Mouse (Mus musculus): ENCODE results near the gene Myo1e. TPM values are rescaled to one million over a fixed set of nuclear protein-coding genes. Genes with fewer than 3 reads are reported as not detected.
A peak's percentile ranks its signal among the peaks of the same experiment; 100 is the strongest.

Gene Myo1e
- polyA plus RNA-seq (2012; rRNA removed): 14.0 and 16.0 TPM in 2 replicates

DNA sequence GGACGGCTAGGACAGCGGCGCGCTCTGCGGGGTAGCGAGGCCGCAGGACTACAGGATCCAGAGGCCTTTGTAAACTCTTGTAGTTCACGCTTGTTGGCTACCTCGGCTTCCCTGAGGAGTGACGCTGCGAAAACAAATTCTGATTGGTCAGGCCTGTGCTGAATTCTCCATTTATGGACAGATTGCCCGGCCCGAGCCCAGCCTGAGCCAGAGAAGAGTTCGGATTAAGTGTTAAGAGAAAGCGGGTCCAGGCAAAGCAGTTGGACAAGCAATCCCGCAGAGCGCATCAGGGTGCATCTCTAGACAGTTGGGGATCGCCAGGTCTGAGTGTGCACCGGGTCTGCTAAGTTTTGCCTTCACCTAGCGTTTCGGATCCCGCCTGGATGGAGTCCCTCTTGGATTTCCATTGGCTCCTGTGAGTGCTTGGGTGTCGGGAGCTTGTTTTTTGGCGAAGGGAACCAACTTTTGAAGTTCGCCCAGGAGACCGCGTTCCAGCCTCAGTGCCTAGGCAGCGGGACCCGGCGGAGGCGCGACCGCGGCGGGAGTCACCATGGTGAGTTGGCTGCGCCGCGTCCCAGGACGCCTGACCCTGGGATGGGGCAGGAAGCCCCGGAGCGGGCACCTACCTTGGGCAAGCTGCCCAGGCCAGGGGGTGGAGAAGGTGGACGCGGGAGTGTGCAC lies at the start of gene Myo1e:
Myo1e (plus strand) TSS at position 200 of the 681 bp plus-strand sequence.
- DNase-seq (ENCODE audit: low spot score): peak; percentile 81

DNA sequence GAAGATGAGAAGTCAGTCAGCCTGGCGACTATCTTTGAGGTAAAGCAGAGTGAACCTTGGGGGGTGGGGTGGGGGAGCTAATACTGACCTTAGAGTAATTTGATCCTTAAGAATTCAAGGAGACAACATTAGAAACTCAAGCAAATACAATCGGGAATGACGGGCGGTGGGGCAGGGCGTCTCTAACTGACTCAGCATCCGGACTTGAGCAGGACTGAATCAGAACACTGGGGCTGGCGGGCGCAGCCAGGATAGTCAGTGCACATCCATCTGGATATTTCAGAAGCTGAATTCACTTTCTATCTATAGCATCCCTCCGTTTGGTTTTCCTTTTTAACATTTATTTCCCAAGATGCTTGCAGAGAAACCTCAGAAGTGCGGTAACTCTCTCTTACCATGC lies 47.1 kb upstream of the Myo1e start:
- DNase-seq (ENCODE audit: low spot score): no peak

- no peak for DNase-seq (ENCODE audit: low spot score)
These were observed 38.2 kb upstream of the Myo1e start for GRCm38 (mm10) chr9:70168973-70169372.

GRCm38 (mm10) chr9:70174291-70174848 lies 32.8 kb upstream of the Myo1e start:
- DNase-seq (ENCODE audit: low spot score): no peak

DNA sequence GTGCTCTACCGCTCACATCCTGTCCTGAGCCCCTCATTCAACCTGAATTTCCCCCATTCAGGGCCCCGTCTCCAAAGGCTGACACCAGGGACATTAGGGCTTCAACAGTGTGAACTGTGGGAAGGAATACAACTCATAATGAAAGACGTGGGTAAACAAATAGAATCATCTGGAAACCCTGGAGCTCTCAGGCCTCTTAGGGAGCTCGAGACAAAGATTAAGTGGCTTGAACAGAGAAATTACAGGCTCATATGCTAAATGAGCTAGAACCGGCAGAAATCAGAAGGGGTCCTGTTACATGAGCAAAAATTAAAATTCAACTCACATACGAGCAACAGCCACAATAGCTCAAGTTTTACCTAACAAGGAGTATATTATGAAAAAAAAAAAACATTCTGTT lies 32.3 kb upstream of the Myo1e start:
- no peak for DNase-seq (ENCODE audit: low spot score)

- DNase-seq (ENCODE audit: low spot score): no peak
These were observed 30.9 kb upstream of the Myo1e start for GRCm38 (mm10) chr9:70176291-70176690.

- no peak for DNase-seq (ENCODE audit: low spot score)
These were observed 25.4 kb upstream of the Myo1e start for GRCm38 (mm10) chr9:70181719-70182118.

- no peak for DNase-seq (ENCODE audit: low spot score)
These were observed 24.5 kb upstream of the Myo1e start for GRCm38 (mm10) chr9:70182639-70183038.

GRCm38 (mm10) chr9:70192336-70192735 lies 14.8 kb upstream of the Myo1e start:
- DNase-seq (ENCODE audit: low spot score): no peak

GRCm38 (mm10) chr9:70194622-70195021 lies 12.5 kb upstream of the Myo1e start:
- no peak for DNase-seq (ENCODE audit: low spot score)

DNA sequence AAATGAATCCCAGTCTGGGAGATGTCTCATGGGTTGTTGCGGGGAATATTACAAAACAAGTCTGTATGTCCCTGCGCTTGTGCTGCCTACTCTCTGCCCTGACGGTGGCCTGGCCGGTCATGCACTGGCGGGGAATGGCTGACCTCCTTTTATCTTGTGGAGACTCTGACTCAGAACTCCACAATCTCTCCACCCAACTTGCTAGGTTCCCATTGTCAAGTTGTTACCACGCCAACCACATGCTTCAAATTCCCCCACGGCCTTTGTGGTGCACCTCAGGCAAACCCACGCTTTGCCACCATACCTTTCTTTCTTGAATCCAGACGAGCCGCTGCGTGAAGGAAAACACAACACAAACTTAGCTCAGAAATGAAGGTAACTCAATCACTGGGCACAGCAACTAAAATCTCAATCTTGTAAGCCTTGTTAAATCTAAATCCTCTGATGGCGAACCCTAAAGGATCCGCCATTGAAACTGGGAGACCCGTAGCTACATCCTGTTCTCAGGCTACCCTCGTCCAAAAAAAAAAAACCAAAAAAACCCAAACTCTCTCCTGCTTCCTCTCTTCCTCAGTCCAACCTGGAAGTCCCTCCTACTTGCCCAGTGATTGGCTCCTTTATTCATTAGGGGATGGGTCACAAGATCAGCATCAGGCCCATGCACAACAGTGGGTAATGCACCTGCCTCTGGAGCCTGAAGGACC lies 10.0 kb upstream of the Myo1e start:
- no peak for DNase-seq (ENCODE audit: low spot score)

GRCm38 (mm10) chr9:70197992-70198391 lies 9.2 kb upstream of the Myo1e start:
- DNase-seq (ENCODE audit: low spot score): no peak

GRCm38 (mm10) chr9:70202753-70203152 lies 4.4 kb upstream of the Myo1e start:
- DNase-seq (ENCODE audit: low spot score): no peak

- no peak for DNase-seq (ENCODE audit: low spot score)
These were observed 3.7 kb upstream of the Myo1e start for GRCm38 (mm10) chr9:70203267-70204076.

DNA sequence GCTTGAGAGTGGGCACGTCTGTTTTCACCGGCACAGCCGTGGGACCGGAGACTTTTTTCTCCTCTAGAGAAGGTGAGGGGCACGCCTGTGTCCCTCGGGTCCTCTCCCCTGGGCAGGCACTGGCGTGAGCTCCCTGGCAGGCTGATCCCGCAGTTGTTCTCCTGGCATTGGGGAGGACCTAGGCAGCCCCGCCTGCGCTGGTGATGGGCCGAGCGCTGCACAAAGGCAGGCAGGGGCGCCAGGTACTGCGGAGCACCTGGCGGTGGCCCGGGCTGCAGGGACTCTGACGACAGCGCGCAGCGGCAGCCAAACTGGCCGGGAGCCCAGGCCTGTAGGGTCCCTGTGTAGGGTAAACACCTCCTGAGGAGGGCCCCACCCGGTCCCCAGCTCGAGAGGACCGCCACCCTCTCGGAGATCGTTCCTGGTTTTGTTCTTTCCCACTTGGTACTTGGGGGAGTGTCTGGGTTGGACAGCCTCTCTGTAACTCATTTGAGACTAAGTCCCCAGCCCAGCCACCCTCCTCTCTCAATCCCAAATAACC lies 901 bp downstream of the Myo1e start:
- DNase-seq (ENCODE audit: low spot score): peak; percentile 56

GRCm38 (mm10) chr9:70208751-70209150 lies 1.6 kb downstream of the Myo1e start:
- no peak for DNase-seq (ENCODE audit: low spot score)

DNA sequence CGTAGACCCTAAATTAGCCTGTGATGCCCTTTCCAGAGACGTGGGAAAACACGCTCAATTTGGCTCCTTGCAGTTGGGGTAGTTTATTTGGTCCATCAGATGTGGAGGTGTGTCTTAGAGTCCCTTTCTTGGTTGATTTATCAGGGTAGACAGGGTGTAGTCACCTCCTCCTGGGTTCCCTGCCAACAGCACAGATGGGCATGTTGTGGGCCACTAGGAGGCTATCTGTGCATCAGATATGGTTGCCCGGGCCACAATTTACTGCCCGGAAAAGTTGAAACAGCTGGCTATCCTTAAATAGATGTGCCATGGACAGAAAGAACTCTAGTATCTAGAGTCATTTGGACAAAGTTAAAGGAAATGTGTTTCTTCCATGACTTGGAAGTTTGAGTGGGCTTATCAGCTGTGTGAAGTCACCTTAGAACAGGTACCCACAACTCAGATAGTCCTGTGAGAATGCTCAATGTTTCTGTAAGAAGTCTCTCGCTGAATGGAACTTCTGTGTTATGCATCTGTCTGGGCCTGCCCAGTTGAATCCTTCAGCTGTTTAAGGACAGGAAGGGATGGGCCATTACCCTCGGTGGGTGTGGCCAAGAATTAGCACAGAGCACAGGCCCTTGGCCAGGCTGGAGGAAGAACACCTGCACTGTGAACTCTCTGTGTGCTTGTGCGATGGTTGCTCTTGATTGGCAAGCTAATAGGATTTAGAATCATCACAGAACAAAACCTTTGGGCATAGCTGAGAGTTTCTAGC lies 2.3 kb downstream of the Myo1e start:
- no peak for DNase-seq (ENCODE audit: low spot score)

DNA sequence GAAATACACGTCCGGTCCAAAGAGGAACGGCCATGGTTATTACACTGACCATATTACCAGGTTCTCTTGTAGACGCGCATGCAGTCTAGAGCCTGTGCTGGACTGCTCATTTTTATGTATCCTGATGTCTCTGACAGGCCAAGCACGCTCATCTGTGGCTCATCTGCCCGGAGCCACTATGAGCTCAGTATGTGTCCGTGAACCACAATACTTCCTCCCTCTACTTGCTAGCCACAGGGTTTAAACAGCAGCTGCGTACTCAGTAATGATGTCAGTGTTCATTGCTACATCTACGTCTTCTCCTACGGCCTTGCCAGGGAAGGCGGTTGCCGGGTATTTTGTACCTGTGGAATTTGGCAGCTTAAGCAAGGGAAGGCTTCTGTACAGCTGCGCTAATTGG lies 4.5 kb downstream of the Myo1e start:
- DNase-seq (ENCODE audit: low spot score): no peak

DNA sequence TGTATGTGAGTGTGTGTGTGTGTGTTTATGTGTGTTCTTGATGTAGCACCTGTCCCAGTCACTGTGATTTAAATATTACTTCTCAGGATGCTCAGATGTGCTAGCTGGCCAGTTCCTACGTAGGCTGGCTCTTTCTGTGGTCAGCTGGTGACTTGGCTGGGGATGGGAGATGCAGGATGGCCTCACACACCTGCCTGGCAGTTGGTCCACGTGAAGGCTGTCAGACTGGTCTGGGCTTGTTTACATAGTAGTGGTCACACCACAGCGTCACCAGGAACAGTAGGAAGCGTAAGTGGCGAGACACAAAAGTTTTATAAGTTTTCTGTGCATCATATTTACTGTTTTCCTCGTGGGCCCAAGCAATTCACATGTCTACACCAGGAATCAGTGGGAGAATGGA lies 9.4 kb downstream of the Myo1e start:
- DNase-seq (ENCODE audit: low spot score): no peak

DNA sequence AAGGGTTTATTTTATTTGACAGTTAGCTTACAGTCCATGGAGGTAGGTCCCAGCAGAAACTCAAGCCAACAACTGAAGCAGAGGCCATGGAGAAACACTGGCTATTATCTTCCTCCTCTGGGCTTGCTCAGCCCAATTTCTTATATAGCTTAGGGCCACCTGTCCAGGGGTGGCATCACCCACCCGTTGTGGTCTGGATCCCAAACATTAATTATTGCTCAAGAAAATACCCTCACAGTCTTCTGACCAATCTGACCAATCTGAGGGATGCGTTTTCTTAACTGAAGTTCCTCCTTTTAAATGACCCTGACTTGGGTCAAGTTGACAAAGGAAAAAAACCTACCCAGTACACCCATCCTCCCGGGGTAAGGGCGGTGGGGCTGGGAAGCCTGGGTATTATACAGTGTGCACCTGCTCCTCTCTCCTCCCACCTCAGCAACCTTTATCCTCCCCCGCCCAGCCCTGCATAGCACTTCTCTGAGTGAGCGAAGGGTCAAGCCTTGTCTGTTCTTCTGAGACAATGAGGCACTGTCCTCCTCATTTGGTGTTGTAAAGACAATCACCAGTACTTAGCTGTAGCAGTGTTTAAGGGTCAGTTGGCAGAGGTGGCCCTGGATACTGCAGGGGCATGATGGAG lies 12.3 kb downstream of the Myo1e start:
- no peak for DNase-seq (ENCODE audit: low spot score)

All from urinary bladder, adult 2 months (tissue).